Mouse (Mus musculus): Measurements from ENCODE around the gene Pbxip1. TPM values are rescaled to one million over a fixed set of nuclear protein-coding genes. Genes with fewer than 3 reads are reported as not detected.

The Pbxip1 gene
- 10.4 and 13.0 TPM in 2 replicates for polyA plus RNA-seq (2012; rRNA removed)

GRCm38 (mm10) chr3:89436176-89437113, at the start of gene Pbxip1:
Gene Pbxip1, plus strand, starts transcription at chr3:89436706.

GRCm38 (mm10) chr3:89394006-89394893, 42.3 kb upstream of the Pbxip1 start, which contains the start of gene Zbtb7b:
Gene Zbtb7b, minus strand, starts transcription at chr3:89394776.

GRCm38 (mm10) chr3:89402693-89403092, 33.8 kb upstream of the Pbxip1 start, which contains the start of gene Lenep:
Gene Lenep, minus strand, starts transcription at chr3:89402793.

GRCm38 (mm10) chr3:89411490-89412393, 24.8 kb upstream of the Pbxip1 start, which contains the start of gene Flad1:
Gene Flad1, minus strand, starts transcription at chr3:89411870.

GRCm38 (mm10) chr3:89418170-89418860, 18.2 kb upstream of the Pbxip1 start, which contains the start of the genes Cks1b and Shc1:
Gene Cks1b, minus strand, starts transcription at chr3:89418383.
Gene Shc1, plus strand, starts transcription at chr3:89418443.

GRCm38 (mm10) chr3:89430171-89431159, 6.0 kb upstream of the Pbxip1 start, which contains the start of gene Pygo2:
Gene Pygo2, plus strand, starts transcription at chr3:89430214.

GRCm38 (mm10) chr3:89454401-89455177, 18.1 kb downstream of the Pbxip1 start, which contains the start of gene Pmvk:
Gene Pmvk, plus strand, starts transcription at chr3:89454541.

Other genes with a start within 250 kb of the Pbxip1 start
- gene Gba, start 233.8 kb upstream of the Pbxip1 start, polyA plus RNA-seq (2012; rRNA removed), result 49.4 and 52.2 TPM in 2 replicates
- gene Thbs3, start 221.5 kb upstream of the Pbxip1 start, polyA plus RNA-seq (2012; rRNA removed), result 223 and 225 TPM in 2 replicates
- gene Mtx1, start 209.6 kb upstream of the Pbxip1 start, polyA plus RNA-seq (2012; rRNA removed), result 145 and 148 TPM in 2 replicates
- 4.5 and 5.8 TPM in 2 replicates for gene Muc1, start 207.6 kb upstream of the Pbxip1 start, polyA plus RNA-seq (2012; rRNA removed)
- 101 TPM in 2 replicates for gene Krtcap2, start 190.7 kb upstream of the Pbxip1 start, polyA plus RNA-seq (2012; rRNA removed)
- 113 and 137 TPM in 2 replicates for gene Trim46, start 190.4 kb upstream of the Pbxip1 start, polyA plus RNA-seq (2012; rRNA removed)
- gene Dpm3, start 177.3 kb upstream of the Pbxip1 start, polyA plus RNA-seq (2012; rRNA removed), result 140 and 171 TPM in 2 replicates
- gene Slc50a1, start 166.1 kb upstream of the Pbxip1 start, polyA plus RNA-seq (2012; rRNA removed), result 53.7 and 53.8 TPM in 2 replicates
- gene Efna1, start 155.6 kb upstream of the Pbxip1 start, polyA plus RNA-seq (2012; rRNA removed), result 7.8 and 8.6 TPM in 2 replicates
- 94.2 and 96.9 TPM in 2 replicates for gene Efna3, start 113.7 kb upstream of the Pbxip1 start, polyA plus RNA-seq (2012; rRNA removed)
- gene Efna4, start 98.7 kb upstream of the Pbxip1 start, polyA plus RNA-seq (2012; rRNA removed), result 12.3 and 13.4 TPM in 2 replicates
- gene Adam15, start 86.7 kb upstream of the Pbxip1 start, polyA plus RNA-seq (2012; rRNA removed), result 103 and 104 TPM in 2 replicates
- 0.28 and 0.30 TPM in 2 replicates for gene Dcst2, start 74.7 kb upstream of the Pbxip1 start, polyA plus RNA-seq (2012; rRNA removed)
- 0.07 and 0.17 TPM in 2 replicates for gene Dcst1, start 71.5 kb upstream of the Pbxip1 start, polyA plus RNA-seq (2012; rRNA removed)
- gene Zbtb7b, start 41.9 kb upstream of the Pbxip1 start, polyA plus RNA-seq (2012; rRNA removed), result 3.4 and 3.7 TPM in 2 replicates
- gene Lenep, start 33.9 kb upstream of the Pbxip1 start, polyA plus RNA-seq (2012; rRNA removed), result 3.1 and 3.7 TPM in 2 replicates
- 40.6 and 41.9 TPM in 2 replicates for gene Flad1, start 24.8 kb upstream of the Pbxip1 start, polyA plus RNA-seq (2012; rRNA removed)
- 57.5 and 61.0 TPM in 2 replicates for gene Cks1b, start 18.3 kb upstream of the Pbxip1 start, polyA plus RNA-seq (2012; rRNA removed)
- gene Shc1, start 18.3 kb upstream of the Pbxip1 start, polyA plus RNA-seq (2012; rRNA removed), result 19.4 and 22.6 TPM in 2 replicates
- 65.5 and 66.0 TPM in 2 replicates for gene Pygo2, start 6.5 kb upstream of the Pbxip1 start, polyA plus RNA-seq (2012; rRNA removed)
- gene Pmvk, start 17.8 kb downstream of the Pbxip1 start, polyA plus RNA-seq (2012; rRNA removed), result 110 and 117 TPM in 2 replicates
- gene Kcnn3, start 83.5 kb downstream of the Pbxip1 start, polyA plus RNA-seq (2012; rRNA removed), result 12.9 and 13.2 TPM in 2 replicates